Mouse (Mus musculus) stomach, embryonic 16.5 days (tissue): ENCODE measurements around the gene Rragc. TPM values are rescaled to one million over a fixed set of nuclear protein-coding genes. Genes with fewer than 3 reads are reported as not detected.

Experiments used
- ATAC-seq: fragments of 200-750 bp; cut with Nextera tagmentation; 2 replicates; pipeline ENCODE4 v1.8.0; 2017; ENCODE audit warnings: moderate number of reproducible peaks, moderate TSS enrichment; ENCODE audit not compliant: insufficient read depth, low FRiP score
- H3K27ac ChIP-seq: fragments of 300-500 bp; sonication (generic); 2 replicates; pipeline ENCODE4 v1.5.1; 2014; ENCODE audit warnings: low read length
- H3K27me3 ChIP-seq: fragments of 300-500 bp; sonication (generic); 2 replicates; pipeline ENCODE4 v1.6.1; 2014; ENCODE audit warnings: low read length, control low read depth, mixed read lengths; ENCODE audit not compliant: control insufficient read depth, insufficient read depth
- H3K36me3 ChIP-seq: fragments of 300-500 bp; sonication (generic); 2 replicates; pipeline ENCODE4 v1.6.1; 2014; ENCODE audit warnings: low read length; ENCODE audit not compliant: control insufficient read depth, insufficient read depth
- H3K4me1 ChIP-seq: fragments of 300-500 bp; sonication (generic); 2 replicates; pipeline ENCODE4 v1.6.1; 2014; ENCODE audit warnings: low read length, control low read depth, mixed read lengths; ENCODE audit not compliant: control insufficient read depth, insufficient read depth
- H3K4me2 ChIP-seq: fragments of 300-500 bp; sonication (generic); 2 replicates; pipeline ENCODE4 v1.6.1; 2014; ENCODE audit warnings: low read depth, low read length, mixed read lengths
- H3K4me3 ChIP-seq: fragments of 300-500 bp; sonication (generic); replicated peaks from 2 replicates; pipeline ENCODE4 v1.5.1; 2014; ENCODE audit warnings: mild to moderate bottlenecking, low read length
- H3K9ac ChIP-seq: fragments of 300-500 bp; sonication (generic); 2 replicates; pipeline ENCODE4 v1.6.1; 2014; ENCODE audit warnings: low read length
- H3K9me3 ChIP-seq: fragments of 300-500 bp; sonication (generic); replicated peaks from 2 replicates; pipeline ENCODE4 v1.6.1; 2016; ENCODE audit warnings: low read length, control low read depth; ENCODE audit not compliant: control insufficient read depth
- WGBS: fragments of 180-500 bp; shearing (Covaris S2); extraction: QIAGEN DNeasy Blood & Tissue Kit; methylation state at CpG from one replicate; pipeline ENCODE4 v1.1.7; 2014; 5-methylcytosine and 5-hydroxymethylcytosine counted together
- polyA plus RNA-seq: library from polyadenylated mRNA; unstranded; fragments of >200 nt; fragmentation: Nextera tagmentation; extraction: Ambion mirVana; gene quantifications from 2 replicates; pipeline ENCODE4 v1.2.1, GENCODE M21; 2015

The Rragc gene
- polyA plus RNA-seq, 1 experiment from 2014 or later, result 45.7 TPM

DNA sequence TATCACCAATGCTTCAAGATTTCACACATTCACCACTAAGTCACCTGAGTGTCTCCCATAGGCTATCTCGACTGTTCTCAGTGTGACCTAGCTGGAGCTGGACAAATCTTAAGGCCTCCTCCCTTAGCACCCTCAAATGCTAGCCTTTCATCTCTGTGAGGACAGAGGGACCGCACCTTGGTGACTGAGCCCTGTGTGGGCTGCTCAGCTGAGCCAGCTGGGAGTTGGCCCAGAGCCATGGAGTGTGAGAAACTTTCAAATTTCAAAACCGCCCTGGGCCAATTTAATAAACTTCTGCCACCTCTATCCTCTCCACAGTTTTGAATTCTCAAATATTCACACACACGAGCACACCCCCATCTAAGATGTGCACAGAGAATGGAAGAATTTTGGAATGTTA, 43.7 kb downstream of the Rragc start:
- H3K36me3 ChIP-seq, result no peaks in the 10 kb centered on the region
- no peak for ATAC-seq
- H3K4me1 ChIP-seq, result peaks cover 4% of the 10 kb centered on the region; the same call in 1 of the 2 replicates
- no peak overlapping the region for H3K4me2 ChIP-seq
- 37% methylated on average over 4 of the region's 4 CpGs for WGBS
- H3K27me3 ChIP-seq, result no peaks in the 10 kb centered on the region; the same call in 1 of the 2 replicates
- H3K9me3 ChIP-seq, result no peaks in the 10 kb centered on the region
- no peak overlapping the region for H3K27ac ChIP-seq
- H3K4me3 ChIP-seq, result no peak overlapping the region
- H3K9ac ChIP-seq, result no peak overlapping the region

DNA sequence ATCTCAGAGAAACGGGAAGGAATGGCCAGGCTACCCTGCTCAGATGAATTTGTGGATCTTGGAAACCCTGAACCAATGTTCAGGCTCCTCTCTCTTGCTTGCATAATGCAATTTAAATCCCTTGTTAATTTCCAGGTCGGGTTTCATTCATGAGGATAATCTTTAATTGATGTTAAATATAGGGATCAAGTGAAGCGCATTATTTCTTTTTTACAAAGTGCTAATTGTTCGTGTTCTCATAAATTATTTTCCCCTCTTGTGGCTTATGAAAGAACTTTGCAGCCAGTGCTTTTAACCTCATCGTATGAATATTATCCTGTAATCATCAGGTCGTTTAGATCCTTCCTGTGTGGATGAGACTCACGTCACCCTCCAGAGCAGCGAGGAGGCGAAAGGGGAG, 45.5 kb downstream of the Rragc start:
- Histone ChIP-seq H3K9me3 (no peaks in the 10 kb centered on the region), H3K4me2 (no peak overlapping the region), H3K4me3 (no peak overlapping the region), H3K36me3 (no peaks in the 10 kb centered on the region), H3K27me3 (no peaks in the 10 kb centered on the region; the same call in 1 of the 2 replicates), H3K27ac (no peak overlapping the region), H3K4me1 (no peaks in the 10 kb centered on the region), H3K9ac (no peak overlapping the region)
- 62% methylated on average over 9 of the region's 9 CpGs for WGBS
- no peak for ATAC-seq

DNA sequence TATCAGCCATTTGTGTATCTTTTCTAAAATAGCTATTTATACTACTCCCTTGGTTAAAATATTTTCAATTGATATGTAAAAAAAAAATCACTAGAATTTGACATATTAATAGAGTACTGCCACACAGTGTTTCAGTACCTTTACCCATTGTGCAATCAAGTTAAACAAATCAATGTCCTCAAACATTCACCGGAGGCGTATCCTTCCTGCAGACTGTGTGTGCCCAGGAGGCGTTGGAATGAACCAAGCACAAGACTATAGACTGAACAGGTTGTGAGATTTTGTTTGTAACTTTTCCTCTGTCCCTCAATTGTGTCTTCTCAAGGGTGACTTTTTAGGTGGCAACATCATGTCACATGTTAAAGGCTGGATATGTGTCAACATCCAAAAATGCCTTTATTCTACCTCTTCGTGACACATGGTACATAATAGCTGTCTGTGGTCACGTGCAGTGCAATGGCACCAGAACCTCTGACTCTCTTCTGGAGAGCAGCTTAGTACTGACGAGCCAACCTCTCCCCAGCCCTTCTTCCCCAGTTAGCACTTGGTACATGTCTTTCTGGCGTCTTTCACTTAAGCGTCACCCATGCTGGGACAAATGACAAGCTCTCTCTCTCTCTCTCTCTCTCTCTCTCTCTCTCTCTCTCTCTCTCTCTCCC, 51.5 kb downstream of the Rragc start:
- Histone ChIP-seq H3K36me3 (no peaks in the 10 kb centered on the region), H3K27ac (no peak overlapping the region), H3K4me1 (peaks cover 2% of the 10 kb centered on the region; the same call in 1 of the 2 replicates), H3K9ac (no peak overlapping the region), H3K4me2 (no peak overlapping the region), H3K9me3 (no peaks in the 10 kb centered on the region), H3K4me3 (no peak overlapping the region), H3K27me3 (peaks cover 5% of the 10 kb centered on the region; the same call in 1 of the 2 replicates)
- WGBS, result 67% methylated on average over 8 of the region's 8 CpGs
- no peak for ATAC-seq

DNA sequence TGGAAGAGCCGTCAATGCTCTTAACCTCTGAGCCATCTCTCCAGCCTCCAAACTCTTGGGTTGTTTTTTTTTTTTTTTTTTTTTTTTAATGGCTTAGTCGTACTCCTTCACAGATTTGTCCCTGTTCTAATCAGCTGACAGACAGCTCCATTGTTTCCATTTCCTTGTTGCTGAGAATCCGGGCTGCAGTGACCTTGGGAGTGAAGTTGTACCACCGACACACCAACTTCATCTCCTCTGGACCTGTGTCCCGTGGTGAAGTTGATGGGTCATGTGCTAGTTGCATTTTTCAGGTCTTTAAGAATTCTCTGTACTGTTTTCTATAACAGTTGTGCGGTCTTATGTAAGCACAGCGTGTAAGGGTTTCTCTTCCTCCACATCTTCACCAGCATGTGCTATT, 52.2 kb downstream of the Rragc start:
- no peak overlapping the region for H3K4me3 ChIP-seq
- H3K9me3 ChIP-seq, result no peaks in the 10 kb centered on the region
- no peak for ATAC-seq
- no peak overlapping the region for H3K9ac ChIP-seq
- 61% methylated on average over 7 of the region's 7 CpGs for WGBS
- H3K36me3 ChIP-seq, result no peaks in the 10 kb centered on the region
- H3K27ac ChIP-seq, result no peak overlapping the region
- no peak overlapping the region for H3K4me2 ChIP-seq
- H3K4me1 ChIP-seq, result peaks cover 2% of the 10 kb centered on the region; the same call in 1 of the 2 replicates
- peaks cover 5% of the 10 kb centered on the region; the same call in 1 of the 2 replicates for H3K27me3 ChIP-seq

DNA sequence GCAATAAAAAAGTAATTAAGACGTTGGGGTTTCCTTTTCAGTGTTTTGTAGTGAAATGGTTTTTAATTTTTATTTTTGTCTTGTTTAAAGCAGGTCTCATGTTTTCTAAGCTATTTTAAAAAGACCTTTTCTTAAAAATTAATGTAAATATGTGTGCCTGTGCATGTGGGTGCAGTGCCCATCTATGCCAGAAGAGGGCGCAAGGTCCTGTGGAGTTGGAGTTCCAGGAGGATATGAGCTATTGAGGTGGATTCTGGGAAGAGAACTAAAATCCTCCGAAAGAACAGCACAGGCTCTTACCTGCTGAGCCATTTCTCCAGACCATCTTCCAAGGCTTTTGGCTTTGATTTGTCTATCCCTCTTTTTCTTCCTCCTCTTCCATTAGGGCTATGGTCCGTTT, 53.8 kb downstream of the Rragc start:
- WGBS, result 77% methylated on average over 4 of the region's 4 CpGs
- Histone ChIP-seq H3K4me1 (peaks cover 2% of the 10 kb centered on the region; the same call in 1 of the 2 replicates), H3K4me2 (no peak overlapping the region), H3K36me3 (no peaks in the 10 kb centered on the region), H3K9ac (no peak overlapping the region), H3K9me3 (no peaks in the 10 kb centered on the region), H3K4me3 (no peak overlapping the region), H3K27me3 (peaks cover 5% of the 10 kb centered on the region; the same call in 1 of the 2 replicates), H3K27ac (no peak overlapping the region)
- ATAC-seq, result no peak

- 15% methylated on average over 29 of the region's 29 CpGs for whole genome bisulfite sequencing
- Histone ChIP-seq H3K4me2 (peak overlapping the region; percentile 44), H3K27me3 (peaks cover 5% of the 10 kb centered on the region; the same call in 1 of the 2 replicates), H3K36me3 (no peaks in the 10 kb centered on the region), H3K9ac (no peak overlapping the region), H3K9me3 (no peaks in the 10 kb centered on the region), H3K4me1 (peaks cover 2% of the 10 kb centered on the region; the same call in 1 of the 2 replicates), H3K4me3 (peak overlapping the region; percentile 23), H3K27ac (no peak overlapping the region)
- ATAC-seq, result no peak
Measured at GRCm38 (mm10) chr4:123972423-123973049, 55.3 kb downstream of the Rragc start.

DNA sequence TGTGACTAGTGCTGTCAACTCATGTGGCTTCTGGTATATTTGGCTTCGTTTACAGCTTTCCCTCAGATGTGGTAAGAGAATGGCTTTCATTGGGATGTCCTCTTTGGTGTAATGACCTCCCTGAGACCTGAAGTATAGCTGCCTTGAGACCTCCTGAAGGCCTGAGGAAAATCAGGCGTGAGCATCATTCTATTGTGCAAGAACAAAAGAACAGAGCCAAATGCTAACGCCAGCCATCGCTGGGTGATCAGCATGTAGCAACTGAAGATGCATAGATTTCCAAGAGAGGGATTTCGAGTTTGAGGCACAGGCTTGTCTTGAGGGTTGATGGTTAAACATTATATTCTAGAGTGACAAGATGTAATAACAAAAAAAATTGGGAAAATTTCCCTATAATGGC, 64.9 kb downstream of the Rragc start:
- H3K9me3 ChIP-seq, result no peaks in the 10 kb centered on the region
- 64% methylated on average over 5 of the region's 5 CpGs for WGBS
- ATAC-seq, result no peak
- no peaks in the 10 kb centered on the region for H3K27me3 ChIP-seq
- no peak overlapping the region for H3K27ac ChIP-seq
- no peaks in the 10 kb centered on the region for H3K36me3 ChIP-seq
- no peak overlapping the region for H3K4me2 ChIP-seq
- H3K4me3 ChIP-seq, result no peak overlapping the region
- no peak overlapping the region for H3K9ac ChIP-seq
- no peaks in the 10 kb centered on the region for H3K4me1 ChIP-seq

Other genes with a start within 250 kb of the Rragc start
- 34.1 and 35.3 TPM in 2 replicates for gene Macf1, start 233.1 kb upstream of the Rragc start, polyA plus RNA-seq
- 288 and 291 TPM in 2 replicates for gene Ndufs5, start 199.2 kb upstream of the Rragc start, polyA plus RNA-seq
- gene Akirin1, start 167.1 kb upstream of the Rragc start, polyA plus RNA-seq, result 36.5 and 37.2 TPM in 2 replicates
- 9.7 and 10.6 TPM in 2 replicates for gene Rhbdl2, start 129.6 kb upstream of the Rragc start, polyA plus RNA-seq
- gene 4933427I04Rik, start 57.8 kb upstream of the Rragc start, polyA plus RNA-seq, result 0.05 and 0.10 TPM in 2 replicates
- gene Mycbp, start 12.6 kb upstream of the Rragc start, polyA plus RNA-seq, result 77.0 and 88.2 TPM in 2 replicates
- not detected in 2 replicates for gene 4930535I16Rik, start 576 bp downstream of the Rragc start, polyA plus RNA-seq